Mouse (Mus musculus) forebrain, embryonic 13.5 days (tissue): Measurements from ENCODE around the gene Mok. TPM values are rescaled to one million over a fixed set of nuclear protein-coding genes. Genes with fewer than 3 reads are reported as not detected.
"Not testable (repeated sequence)": the region's sequence is repeated elsewhere in the genome, so short reads cannot be mapped to it uniquely, and the experiment has no call there.

Experiments
- ATAC-seq: fragments of 200-750 bp; cut with Nextera tagmentation; 2 replicates; pipeline ENCODE4 v1.8.0; 2017
- H3K27ac ChIP-seq: fragments of 300-500 bp; sonication (generic); 2 replicates; pipeline ENCODE4 v1.5.1; 2015; ENCODE audit warnings: inconsistent platforms, mild to moderate bottlenecking, moderate library complexity
- H3K27me3 ChIP-seq: fragments of 300-500 bp; sonication (generic); 2 replicates; pipeline ENCODE4 v1.6.1; 2015; ENCODE audit warnings: mild to moderate bottlenecking, inconsistent platforms
- H3K36me3 ChIP-seq: fragments of 300-500 bp; sonication (generic); 2 replicates; pipeline ENCODE4 v1.6.1; 2015; ENCODE audit warnings: mild to moderate bottlenecking, inconsistent platforms; ENCODE audit not compliant: poor library complexity, severe bottlenecking
- H3K4me1 ChIP-seq: fragments of 300-500 bp; sonication (generic); 2 replicates; pipeline ENCODE4 v1.6.1; 2015; ENCODE audit warnings: inconsistent platforms
- H3K4me2 ChIP-seq: fragments of 300-500 bp; sonication (generic); 2 replicates; pipeline ENCODE4 v1.6.1; 2015; ENCODE audit warnings: inconsistent platforms, mild to moderate bottlenecking, moderate library complexity
- H3K4me3 ChIP-seq: fragments of 300-500 bp; sonication (generic); 2 replicates; pipeline ENCODE4 v1.5.1; 2015; ENCODE audit warnings: mild to moderate bottlenecking, inconsistent platforms
- H3K9ac ChIP-seq: fragments of 300-500 bp; sonication (generic); 2 replicates; pipeline ENCODE4 v1.6.1; 2015; ENCODE audit warnings: mild to moderate bottlenecking, inconsistent platforms
- H3K9me3 ChIP-seq: fragments of 300-500 bp; sonication (generic); replicated peaks from 2 replicates; pipeline ENCODE4 v1.6.1; 2016; ENCODE audit warnings: inconsistent platforms
- WGBS: fragments of 180-500 bp; shearing (Covaris S2); methylation state at CpG from one replicate; pipeline ENCODE4 v1.1.7; 2015; 5-methylcytosine and 5-hydroxymethylcytosine counted together
- polyA plus RNA-seq: library from polyadenylated mRNA; unstranded; fragments of >200 nt; fragmentation: Nextera tagmentation; extraction: Ambion mirVana; gene quantifications from 2 replicates; pipeline ENCODE4 v1.2.1, GENCODE M21; 2015

The Mok gene
- polyA plus RNA-seq, 1 experiment from 2014 or later, result 11.6 TPM

DNA sequence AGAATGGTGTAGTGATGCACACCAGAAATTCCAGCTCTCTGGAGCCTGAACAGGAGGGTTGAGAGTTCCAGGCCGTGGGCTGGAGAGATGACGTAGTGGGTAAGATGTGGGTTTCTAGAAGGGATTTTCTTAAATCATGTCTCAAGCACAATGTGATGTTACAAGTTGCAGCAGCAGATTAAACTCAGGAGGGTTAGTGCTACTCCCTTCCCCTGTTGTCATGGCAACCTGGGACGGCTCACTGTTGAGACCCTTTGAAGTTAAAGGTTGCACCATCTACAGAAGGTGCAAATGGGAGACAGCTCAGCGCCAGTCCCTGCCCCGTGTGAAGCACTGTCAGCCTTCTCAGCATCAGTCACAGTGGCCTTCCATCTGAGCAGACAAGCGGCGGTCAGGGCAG is 20.5 kb upstream of the Mok start:
- Histone ChIP-seq H3K36me3 (peaks cover 30% of the 10 kb centered on the region), H3K27ac (no peak overlapping the region), H3K4me1 (no peaks in the 10 kb centered on the region), H3K4me2 (no peak overlapping the region), H3K27me3 (no peaks in the 10 kb centered on the region), H3K9me3 (no peaks in the 10 kb centered on the region), H3K9ac (no peak overlapping the region), H3K4me3 (no peak overlapping the region)
- no peak for ATAC-seq
- 56% methylated on average over 7 of the region's 7 CpGs for WGBS

- H3K4me3 ChIP-seq, result no peak overlapping the region
- no peak for ATAC-seq
- no peak overlapping the region for H3K9ac ChIP-seq
- H3K4me1 ChIP-seq, result no peaks in the 10 kb centered on the region
- no peak overlapping the region for H3K4me2 ChIP-seq
- peaks cover 33% of the 10 kb centered on the region for H3K36me3 ChIP-seq
- H3K27me3 ChIP-seq, result no peaks in the 10 kb centered on the region
- no peak overlapping the region for H3K27ac ChIP-seq
- no peaks in the 10 kb centered on the region for H3K9me3 ChIP-seq
Measured at GRCm38 (mm10) chr12:110860293-110860692, 19.6 kb upstream of the Mok start.

GRCm38 (mm10) chr12:110858681-110859080 is 17.9 kb upstream of the Mok start:
- H3K4me1 ChIP-seq, H3K9ac ChIP-seq, H3K4me3 ChIP-seq, H3K9me3 ChIP-seq, H3K27me3 ChIP-seq, H3K4me2 ChIP-seq, H3K27ac ChIP-seq, ATAC-seq: not testable (repeated sequence)
- peaks cover 36% of the 10 kb centered on the region for H3K36me3 ChIP-seq
- 95% methylated on average over 15 of the region's 15 CpGs for WGBS

- no peak for ATAC-seq
Measured at GRCm38 (mm10) chr12:110857196-110857595, 16.5 kb upstream of the Mok start.

GRCm38 (mm10) chr12:110854786-110855737 is 14.3 kb upstream of the Mok start:
- no peak overlapping the region for H3K27ac ChIP-seq
- no peak overlapping the region for H3K4me3 ChIP-seq
- no peaks in the 10 kb centered on the region for H3K9me3 ChIP-seq
- H3K9ac ChIP-seq, result peak overlapping the region; percentile 8; the same call in 1 of the 2 replicates
- H3K36me3 ChIP-seq, result peaks cover 25% of the 10 kb centered on the region
- H3K4me2 ChIP-seq, result no peak overlapping the region
- no peak for ATAC-seq
- peaks cover 10% of the 10 kb centered on the region for H3K4me1 ChIP-seq
- WGBS, result 88% methylated on average over 32 of the region's 32 CpGs
- H3K27me3 ChIP-seq, result no peaks in the 10 kb centered on the region

More at GRCm38 (mm10) chr12:110857196-110857595, 16.5 kb upstream of the Mok start:
- Histone ChIP-seq H3K4me3 (no peak overlapping the region), H3K9ac (no peak overlapping the region), H3K9me3 (no peaks in the 10 kb centered on the region), H3K27ac (no peak overlapping the region), H3K27me3 (no peaks in the 10 kb centered on the region), H3K4me2 (no peak overlapping the region), H3K4me1 (no peaks in the 10 kb centered on the region), H3K36me3 (peaks cover 33% of the 10 kb centered on the region)
- WGBS, result 92% methylated on average over 7 of the region's 7 CpGs

DNA sequence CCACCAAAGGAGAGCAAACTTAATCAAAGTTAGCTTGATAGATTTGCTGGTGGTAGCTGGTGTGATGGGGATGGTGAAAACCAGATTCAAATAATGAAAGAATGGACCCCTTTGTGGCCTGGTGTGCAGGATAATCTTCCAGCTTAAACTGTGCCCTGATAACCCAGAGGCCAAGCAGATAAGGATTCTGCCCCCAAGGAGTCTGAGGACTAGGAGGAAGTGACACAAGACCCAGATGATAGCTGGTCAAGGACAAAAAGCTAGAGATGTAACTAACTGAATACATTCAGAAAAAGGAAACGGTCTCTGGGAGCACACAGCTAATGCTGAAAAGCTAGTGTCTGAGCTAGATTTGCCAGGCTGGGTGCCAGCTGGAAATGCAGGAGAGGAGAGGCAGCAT is 11.2 kb upstream of the Mok start:
- Histone ChIP-seq H3K36me3 (peaks cover 16% of the 10 kb centered on the region), H3K27ac (no peak overlapping the region), H3K4me3 (no peak overlapping the region), H3K4me2 (no peak overlapping the region), H3K9ac (no peak overlapping the region), H3K9me3 (no peaks in the 10 kb centered on the region), H3K27me3 (peaks cover 11% of the 10 kb centered on the region), H3K4me1 (peaks cover 10% of the 10 kb centered on the region)
- ATAC-seq, result no peak
- 96% methylated on average over 1 of the region's 1 CpGs for WGBS

GRCm38 (mm10) chr12:110851414-110851813 is 10.7 kb upstream of the Mok start:
- H3K4me3 ChIP-seq, result no peak overlapping the region; the same call in 1 of the 2 replicates
- 85% methylated on average over 12 of the region's 12 CpGs for WGBS

GRCm38 (mm10) chr12:110850929-110851256 is 10.2 kb upstream of the Mok start:
- peak overlapping the region; percentile 76 for H3K4me2 ChIP-seq
- peak overlapping the region; percentile 84 for H3K4me3 ChIP-seq
- peaks cover 21% of the 10 kb centered on the region for H3K27me3 ChIP-seq
- 16% methylated on average over 9 of the region's 9 CpGs for WGBS
- no peak overlapping the region for H3K27ac ChIP-seq
- peaks cover 18% of the 10 kb centered on the region for H3K4me1 ChIP-seq
- peaks cover 9% of the 10 kb centered on the region for H3K36me3 ChIP-seq
- 0 out of 2 replicates have a peak, but pooled peaks have one; percentile 6 for ATAC-seq
- H3K9ac ChIP-seq, result peak overlapping the region; percentile 85
- H3K9me3 ChIP-seq, result no peaks in the 10 kb centered on the region

More at GRCm38 (mm10) chr12:110851414-110851813, 10.7 kb upstream of the Mok start:
- H3K36me3 ChIP-seq, result peaks cover 15% of the 10 kb centered on the region
- H3K4me2 ChIP-seq, result peak overlapping the region; percentile 76
- ATAC-seq, result no peak
- no peak overlapping the region for H3K27ac ChIP-seq
- no peaks in the 10 kb centered on the region for H3K9me3 ChIP-seq
- H3K4me1 ChIP-seq, result peaks cover 13% of the 10 kb centered on the region
- H3K27me3 ChIP-seq, result peaks cover 16% of the 10 kb centered on the region
- H3K9ac ChIP-seq, result no peak overlapping the region

GRCm38 (mm10) chr12:110850010-110850928 is 9.5 kb upstream of the Mok start, which contains the start of gene Zfp839:
Gene Zfp839 (plus strand): TSS chr12:110850253.
- H3K27ac ChIP-seq, result no peak within 1 kb of the TSS
- ATAC-seq, result peak; percentile 81
- peak within 1 kb of the TSS; percentile 76 for H3K4me2 ChIP-seq
- H3K4me1 ChIP-seq, result peaks cover 25% of the 10 kb centered on the region
- H3K9ac ChIP-seq, result peak within 1 kb of the TSS; percentile 85
- WGBS, result under 1% methylated on average over 87 of the region's 89 CpGs
- H3K9me3 ChIP-seq, result no peaks in the 10 kb centered on the region
- H3K4me3 ChIP-seq, result peak within 1 kb of the TSS; percentile 84
- H3K27me3 ChIP-seq, result peaks cover 27% of the 10 kb centered on the region
- H3K36me3 ChIP-seq, result peaks cover 3% of the 10 kb centered on the region

GRCm38 (mm10) chr12:110846191-110846765 is 5.5 kb upstream of the Mok start:
- ATAC-seq, result no peak
- no peaks in the 10 kb centered on the region for H3K36me3 ChIP-seq
- H3K4me1 ChIP-seq, result peaks cover 37% of the 10 kb centered on the region
- H3K9me3 ChIP-seq, result no peaks in the 10 kb centered on the region
- WGBS, result 59% methylated on average over 6 of the region's 6 CpGs
- peak overlapping the region; percentile 53; the same call in 1 of the 2 replicates for H3K9ac ChIP-seq
- no peak overlapping the region for H3K27ac ChIP-seq
- H3K4me3 ChIP-seq, result peak overlapping the region; percentile 43; the same call in 1 of the 2 replicates
- H3K27me3 ChIP-seq, result peaks cover 42% of the 10 kb centered on the region
- H3K4me2 ChIP-seq, result peak overlapping the region; percentile 63

GRCm38 (mm10) chr12:110845131-110845880 is 4.6 kb upstream of the Mok start:
- Histone ChIP-seq H3K27ac (no peak overlapping the region), H3K27me3 (peaks cover 42% of the 10 kb centered on the region)
- 1% methylated on average over 36 of the region's 36 CpGs for WGBS

More at GRCm38 (mm10) chr12:110845131-110845880, 4.6 kb upstream of the Mok start:
- Histone ChIP-seq H3K9ac (peak overlapping the region; percentile 53), H3K36me3 (no peaks in the 10 kb centered on the region), H3K4me1 (peaks cover 29% of the 10 kb centered on the region), H3K4me3 (peak overlapping the region; percentile 43), H3K9me3 (no peaks in the 10 kb centered on the region), H3K4me2 (peak overlapping the region; percentile 63)
- peak; percentile 77 for ATAC-seq
